Mouse (Mus musculus) liver, postnatal 0 days (tissue): ENCODE measurements at regions not wholly inside any gene's neighbourhood (a gene's known extent, or its start where the extent isn't known, plus 50 kb on each side); places are given as distances from the start of the nearest gene placed in this dataset.

Source experiments
- CTCF ChIP-seq: sonication (generic); IDR thresholded peaks from 2 replicates; pipeline ENCODE4 v1.5.1; 2016; ENCODE audit warnings: antibody characterized with exemption, low read depth
- EP300 ChIP-seq: IDR thresholded peaks from 2 replicates; pipeline ENCODE4 v1.6.1; 2016; ENCODE audit warnings: antibody characterized with exemption, low read depth, mild to moderate bottlenecking

DNA sequence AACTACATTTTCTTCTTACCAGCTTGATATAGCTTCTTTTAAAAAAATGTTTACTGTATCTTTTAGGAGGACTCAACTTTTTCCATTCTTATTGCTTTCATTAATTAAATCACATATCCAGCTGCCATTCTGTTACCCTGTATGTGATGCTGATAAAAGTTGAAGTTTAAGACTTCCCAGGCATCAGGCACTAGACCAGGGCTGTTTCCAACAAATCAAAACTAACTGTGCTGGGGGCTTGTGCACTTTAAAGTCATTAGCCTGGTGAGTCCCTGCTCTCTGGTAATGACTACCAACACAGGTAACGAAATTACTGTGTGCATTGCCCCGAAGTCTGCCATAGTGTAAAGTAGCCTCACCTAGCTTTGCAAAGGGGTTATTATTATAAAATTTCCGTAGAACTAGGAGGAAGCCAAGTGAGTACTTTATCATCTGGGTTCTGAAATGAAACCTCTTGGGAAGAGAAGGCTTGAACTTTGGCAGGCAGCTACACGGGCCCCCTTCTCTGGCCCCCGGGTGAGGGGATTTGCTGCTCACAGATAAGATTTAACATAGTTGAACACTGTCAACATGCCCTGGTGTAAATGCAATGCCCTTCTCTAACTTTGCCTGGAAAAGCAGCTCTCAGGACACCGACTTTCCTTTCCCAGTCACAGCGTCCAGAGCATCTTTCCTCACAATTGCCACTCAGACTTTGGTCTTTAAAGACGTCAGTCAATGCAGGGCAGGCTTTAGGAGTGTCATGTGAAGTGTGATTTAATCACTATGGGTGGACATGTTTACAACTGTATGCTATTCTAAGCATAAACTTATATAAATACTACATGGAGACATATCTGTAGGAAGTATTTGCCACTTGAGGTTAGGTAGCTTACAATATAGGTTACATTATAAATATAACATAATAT lies 122.1 kb upstream of the Tab2 start:
- no peak for TF ChIP-seq CTCF
- no peak for TF ChIP-seq EP300
